Mouse (Mus musculus): ENCODE results near the gene Gm20708.
A peak's percentile ranks its signal among the peaks of the same experiment; 100 is the strongest.

GRCm38 (mm10) chr11:117848271-117848984, 39.0 kb downstream of the Gm20708 start:
- TF ChIP-seq POLR2A (IDR thresholded peaks at IDR 0.05; ENCODE audit: borderline replicate concordance, extremely low read depth, low read depth, low read length) (peak; percentile 28; the same call in 1 of the 2 replicates), CTCF (IDR thresholded peaks at IDR 0.05; ENCODE audit: insufficient read depth, low read length) (no peak)

Data from lung, adult 2 months (tissue).